Mouse (Mus musculus) midbrain, embryonic 14.5 days (tissue): ENCODE data around the gene Aimp2. TPM values are rescaled to one million over a fixed set of nuclear protein-coding genes. Genes with fewer than 3 reads are reported as not detected.

Source experiments
- ATAC-seq: fragments of 200-750 bp; cut with Nextera tagmentation; 2 replicates; pipeline ENCODE4 v1.8.0; 2017; ENCODE audit warnings: moderate number of reproducible peaks, moderate library complexity; ENCODE audit not compliant: low FRiP score, low TSS enrichment
- DNase-seq: peaks from one replicate; pipeline ENCODE4 v3.0.0-alpha.2; 2015
- H3K27ac ChIP-seq: fragments of 300-500 bp; sonication (generic); replicated peaks from 2 replicates; pipeline ENCODE4 v1.5.1; 2014; ENCODE audit warnings: mild to moderate bottlenecking, low read depth, low read length, moderate library complexity
- H3K27me3 ChIP-seq: fragments of 300-500 bp; sonication (generic); 2 replicates; pipeline ENCODE4 v1.6.1; 2014; ENCODE audit warnings: low read length, control low read depth, mixed read lengths; ENCODE audit not compliant: control insufficient read depth, insufficient read depth
- H3K36me3 ChIP-seq: fragments of 300-500 bp; sonication (generic); 2 replicates; pipeline ENCODE4 v1.6.1; 2014; ENCODE audit warnings: low read length, control low read depth; ENCODE audit not compliant: control insufficient read depth, insufficient read depth
- H3K4me1 ChIP-seq: fragments of 300-500 bp; sonication (generic); 2 replicates; pipeline ENCODE4 v1.6.1; 2014; ENCODE audit warnings: mild to moderate bottlenecking, antibody characterized with exemption, low read length, control low read depth; ENCODE audit not compliant: control insufficient read depth, insufficient read depth
- H3K4me2 ChIP-seq: fragments of 300-500 bp; sonication (generic); 2 replicates; pipeline ENCODE4 v1.6.1; 2014; ENCODE audit warnings: mild to moderate bottlenecking, low read length, moderate library complexity
- H3K4me3 ChIP-seq: fragments of 300-500 bp; sonication (generic); replicated peaks from 2 replicates; pipeline ENCODE4 v1.5.1; 2014; ENCODE audit warnings: low read depth, low read length
- H3K9ac ChIP-seq: fragments of 300-500 bp; sonication (generic); replicated peaks from 2 replicates; pipeline ENCODE4 v1.6.1; 2014; ENCODE audit warnings: mild to moderate bottlenecking, low read length, moderate library complexity
- H3K9me3 ChIP-seq: fragments of 300-500 bp; sonication (generic); 2 replicates; pipeline ENCODE4 v1.6.1; 2016; ENCODE audit warnings: low read length, control low read depth, mixed read lengths; ENCODE audit not compliant: control insufficient read depth
- WGBS: fragments of 180-500 bp; shearing (Covaris S2); extraction: QIAGEN DNeasy Blood & Tissue Kit; methylation state at CpG from one replicate; pipeline ENCODE4 v1.1.7; 2014; 5-methylcytosine and 5-hydroxymethylcytosine counted together
- polyA plus RNA-seq: library from polyadenylated mRNA; unstranded; fragments of >200 nt; fragmentation: Nextera tagmentation; extraction: Ambion mirVana; gene quantifications from 2 replicates; pipeline ENCODE4 v1.2.1, GENCODE M21; 2014

Gene Aimp2
- polyA plus RNA-seq, 1 experiment from 2014 or later: 72.3 TPM

DNA sequence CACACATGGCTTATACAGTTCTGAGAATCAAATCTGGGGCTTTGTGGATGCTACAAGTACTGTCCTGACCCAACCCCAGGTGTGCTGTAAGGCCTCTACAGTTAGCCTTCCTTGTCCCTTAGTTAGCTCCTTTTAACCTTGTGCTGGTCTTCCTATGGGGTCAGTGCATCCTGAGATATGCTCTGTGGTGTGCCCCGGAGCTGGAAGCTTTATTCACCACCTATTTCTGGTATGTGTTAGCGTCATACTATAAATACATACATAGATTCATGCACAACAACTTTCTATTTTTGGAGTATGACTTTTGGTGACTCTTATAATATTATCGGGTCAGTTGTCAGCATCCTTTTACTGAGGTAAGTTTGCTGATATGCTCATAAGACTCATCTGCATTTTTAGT, 24.4 kb downstream of the Aimp2 start:
- WGBS: 98% methylated on average over 3 of the region's 3 CpGs
- Histone ChIP-seq H3K4me1 (no peaks in the 10 kb centered on the region), H3K27ac (no peak overlapping the region), H3K27me3 (no peaks in the 10 kb centered on the region), H3K9ac (no peak overlapping the region), H3K36me3 (peaks cover 98% of the 10 kb centered on the region), H3K4me2 (no peak overlapping the region), H3K4me3 (no peak overlapping the region), H3K9me3 (no peaks in the 10 kb centered on the region)
- DNase-seq: no peak
- ATAC-seq: no peak

- H3K27ac ChIP-seq: no peak overlapping the region
- no peak overlapping the region for H3K4me3 ChIP-seq
- H3K36me3 ChIP-seq: peaks cover 67% of the 10 kb centered on the region
- 73% methylated on average over 4 of the region's 4 CpGs for WGBS
- H3K9ac ChIP-seq: no peak overlapping the region
- H3K4me2 ChIP-seq: no peak overlapping the region
- ATAC-seq (no peak), DNase-seq (no peak)
- H3K4me1 ChIP-seq: no peaks in the 10 kb centered on the region
- H3K27me3 ChIP-seq: no peaks in the 10 kb centered on the region
- no peaks in the 10 kb centered on the region for H3K9me3 ChIP-seq
Observed at GRCm38 (mm10) chr5:143874571-143874970, 35.1 kb downstream of the Aimp2 start.

DNA sequence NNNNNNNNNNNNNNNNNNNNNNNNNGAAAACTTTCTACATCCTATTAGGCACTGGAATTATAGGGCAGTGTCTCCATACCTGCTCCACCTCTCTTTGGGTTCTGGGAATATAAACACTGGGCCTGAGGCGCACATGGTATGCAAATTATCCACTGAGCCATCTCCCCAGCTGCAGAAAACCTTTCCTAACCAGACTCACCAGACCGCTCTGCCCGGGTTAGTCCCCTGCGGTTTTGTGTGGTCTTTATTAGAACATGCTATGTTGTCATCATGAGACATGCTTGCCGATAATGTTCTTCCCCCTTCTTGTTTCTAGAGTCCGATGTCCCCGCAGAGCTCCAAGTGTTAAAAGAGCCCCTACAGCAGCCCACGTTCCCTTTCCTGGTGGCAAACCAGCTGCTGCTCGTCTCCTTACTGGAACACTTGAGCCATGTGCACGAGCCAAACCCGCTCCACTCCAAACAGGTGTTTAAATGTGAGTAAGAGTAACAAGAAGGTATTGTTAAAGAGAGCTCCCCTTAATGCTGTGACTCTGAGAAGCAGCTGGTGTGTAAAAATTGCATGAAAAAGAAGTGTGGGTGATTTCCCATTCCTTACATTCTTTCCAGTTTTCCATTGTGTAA, 38.0 kb downstream of the Aimp2 start:
- Histone ChIP-seq H3K9me3 (no peaks in the 10 kb centered on the region), H3K27me3 (no peaks in the 10 kb centered on the region), H3K4me1 (no peaks in the 10 kb centered on the region), H3K9ac (no peak overlapping the region), H3K4me2 (no peak overlapping the region), H3K27ac (no peak overlapping the region), H3K4me3 (no peak overlapping the region), H3K36me3 (peaks cover 41% of the 10 kb centered on the region)
- ATAC-seq (no peak), DNase-seq (no peak)
- WGBS: 93% methylated on average over 11 of the region's 11 CpGs

Other genes with a start within 250 kb of the Aimp2 start
- 33.9 and 34.3 TPM in 2 replicates for gene Usp42, start 177.6 kb downstream of the Aimp2 start, polyA plus RNA-seq
- gene Eif2ak1, start 92.1 kb downstream of the Aimp2 start, polyA plus RNA-seq: 37.0 and 48.9 TPM in 2 replicates
- 0.61 and 0.93 TPM in 2 replicates for gene Ankrd61, start 12.2 kb downstream of the Aimp2 start, polyA plus RNA-seq
- 26.9 and 31.0 TPM in 2 replicates for gene Pms2, start 117 bp upstream of the Aimp2 start, polyA plus RNA-seq
- gene Gm42421, start 18.3 kb upstream of the Aimp2 start, polyA plus RNA-seq: 1.5 and 1.9 TPM in 2 replicates
- 3.4 and 3.9 TPM in 2 replicates for gene Rsph10b, start 23.2 kb upstream of the Aimp2 start, polyA plus RNA-seq
- 82.9 and 97.9 TPM in 2 replicates for gene Ccz1, start 105.0 kb upstream of the Aimp2 start, polyA plus RNA-seq
- gene Ocm, start 116.8 kb upstream of the Aimp2 start, polyA plus RNA-seq: not detected in 2 replicates
- gene Lmtk2, start 190.6 kb upstream of the Aimp2 start, polyA plus RNA-seq: 10.3 and 10.6 TPM in 2 replicates